In the genomic region with DNA sequence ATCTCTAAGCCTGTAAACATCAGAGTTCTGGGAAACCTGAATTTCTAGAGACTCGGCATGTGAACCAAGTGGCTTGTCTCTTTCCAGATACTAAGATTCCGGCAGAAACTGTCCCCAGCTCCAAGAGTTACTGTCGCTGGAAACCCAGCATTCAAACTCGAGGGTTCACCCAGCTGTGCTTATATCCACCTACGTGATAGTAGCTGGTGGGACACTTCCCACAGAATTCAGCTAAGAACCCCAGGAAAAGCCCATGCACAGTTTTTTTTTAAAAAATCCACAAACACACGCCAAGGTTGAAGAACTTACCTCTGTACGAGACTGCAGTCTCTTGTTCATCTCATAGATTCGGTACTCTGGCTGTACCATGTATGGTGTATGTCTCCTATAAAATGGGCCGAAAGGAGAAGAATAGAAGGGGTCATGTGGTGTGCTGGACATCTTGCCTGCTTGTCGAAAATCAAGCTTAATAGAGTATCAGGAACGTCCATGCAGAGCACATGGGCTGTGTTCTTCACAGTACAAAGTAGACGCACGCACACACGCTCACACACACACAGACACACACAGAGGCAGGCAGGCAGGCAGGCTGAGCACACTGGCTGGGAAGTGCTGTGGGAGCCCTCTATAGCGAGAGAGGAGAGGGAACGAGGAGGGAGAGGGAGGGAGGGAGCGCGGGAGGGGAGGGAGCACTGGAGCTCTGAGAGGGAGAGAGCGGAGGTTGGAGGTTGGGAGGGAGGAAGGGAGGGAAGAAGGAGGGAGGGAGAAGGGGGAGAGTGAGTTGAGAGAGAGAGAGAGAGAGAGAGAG, we compare ENCODE assay signal across 7 mouse cellular contexts. TPM values are rescaled to one million over a fixed set of nuclear protein-coding genes. Genes with fewer than 3 reads are reported as not detected.
A peak's percentile ranks its signal among the peaks of the same experiment; 100 is the strongest.
DNase-seq lines count a peak whose midpoint lies in the region; ATAC-seq and TF ChIP-seq lines count a peak whose summit lies in the region.

A gene (minus strand): TSS at position 628 of the 808 bp plus-strand sequence.

- H3K9ac ChIP-seq in forebrain, embryonic 16.5 days (replicated peaks; ENCODE audit: low read depth, low read length) = peak within 1 kb of the TSS; percentile 55
- peak within 1 kb of the TSS; percentile 57 for H3K9ac ChIP-seq in heart, postnatal 0 days (replicated peaks; ENCODE audit: low read depth, low read length)
- peak within 1 kb of the TSS; percentile 44; the same call in 1 of the 2 replicates for H3K9ac ChIP-seq in liver, embryonic 11.5 days (ENCODE audit: low read depth, low read length)
- peak within 1 kb of the TSS; percentile 33 for H3K9ac ChIP-seq in neural tube, embryonic 11.5 days (ENCODE audit: low read length)

- WGBS in forebrain, embryonic 16.5 days = 4% methylated on average over 19 of the region's 19 CpGs
- WGBS in heart, postnatal 0 days = 2% methylated on average over 19 of the region's 19 CpGs
- 1% methylated on average over 19 of the region's 19 CpGs for WGBS in liver, embryonic 11.5 days
- under 1% methylated on average over 15 of the region's 19 CpGs for WGBS in neural tube, embryonic 11.5 days

- peak within 1 kb of the TSS; percentile 71 for H3K4me2 ChIP-seq in forebrain, embryonic 16.5 days (ENCODE audit: low read length)
- H3K4me2 ChIP-seq in heart, postnatal 0 days (ENCODE audit: low read depth, low read length) = peak within 1 kb of the TSS; percentile 60
- peak within 1 kb of the TSS; percentile 65 for H3K4me2 ChIP-seq in liver, embryonic 11.5 days
- H3K4me2 ChIP-seq in neural tube, embryonic 11.5 days (ENCODE audit: low read depth) = peak within 1 kb of the TSS; percentile 50

- peaks cover 20% of the 10 kb centered on the region for H3K4me1 ChIP-seq in forebrain, embryonic 16.5 days (replicated peaks; ENCODE audit: control insufficient read depth, insufficient read depth, low read length)
- no peaks in the 10 kb centered on the region for H3K4me1 ChIP-seq in heart, postnatal 0 days (ENCODE audit: control insufficient read depth, insufficient read depth)
- no peaks in the 10 kb centered on the region for H3K4me1 ChIP-seq in liver, embryonic 11.5 days (replicated peaks; ENCODE audit: control insufficient read depth, insufficient read depth, low read length)
- peaks cover 5% of the 10 kb centered on the region; the same call in 1 of the 2 replicates for H3K4me1 ChIP-seq in neural tube, embryonic 11.5 days (ENCODE audit: control insufficient read depth, insufficient read depth, low read length)

- peak within 1 kb of the TSS; percentile 48 for H3K4me3 ChIP-seq in forebrain, embryonic 16.5 days (replicated peaks; ENCODE audit: low read length)
- H3K4me3 ChIP-seq in heart, postnatal 0 days (ENCODE audit: low read depth, low read length) = peak within 1 kb of the TSS; percentile 49
- peak within 1 kb of the TSS; percentile 39 for H3K4me3 ChIP-seq in liver, embryonic 11.5 days (ENCODE audit: low read depth, low read length)
- H3K4me3 ChIP-seq in neural tube, embryonic 11.5 days (ENCODE audit: low read depth, low read length) = peak within 1 kb of the TSS; percentile 32

- no peak for TF ChIP-seq EP300 in heart, postnatal 0 days (IDR thresholded peaks at IDR 0.05; ENCODE audit: low read depth)

- no peaks in the 10 kb centered on the region for H3K27me3 ChIP-seq in forebrain, embryonic 16.5 days (replicated peaks; ENCODE audit: control insufficient read depth, insufficient read depth, low read length)
- no peaks in the 10 kb centered on the region for H3K27me3 ChIP-seq in heart, postnatal 0 days (ENCODE audit: control insufficient read depth, insufficient read depth, low read length)
- H3K27me3 ChIP-seq in liver, embryonic 11.5 days (replicated peaks; ENCODE audit: control insufficient read depth, insufficient read depth, low read length) = no peaks in the 10 kb centered on the region
- H3K27me3 ChIP-seq in neural tube, embryonic 11.5 days (ENCODE audit: control insufficient read depth, insufficient read depth, low read length) = no peaks in the 10 kb centered on the region

- peak; percentile 19 to 55 for DNase-seq in cerebellum, postnatal 25 days
- DNase-seq in heart, postnatal 0 days (ENCODE audit: low spot score) = peak; percentile 27
- DNase-seq in kidney, postnatal 36 days = peak; percentile 59 to 68
- peak; percentile 41 for DNase-seq in liver, embryonic 11.5 days (ENCODE audit: low spot score)
- DNase-seq in neural tube, embryonic 11.5 days (ENCODE audit: low spot score) = peak; percentile 73
- peak; percentile 30 for DNase-seq in testis, postnatal 14 days (ENCODE audit: low spot score)

- TF ChIP-seq CTCF in heart, postnatal 0 days (IDR thresholded peaks at IDR 0.05; ENCODE audit: low read depth) = no peak

- no peaks in the 10 kb centered on the region for H3K36me3 ChIP-seq in forebrain, embryonic 16.5 days (ENCODE audit: control insufficient read depth, insufficient read depth)
- H3K36me3 ChIP-seq in heart, postnatal 0 days (replicated peaks; ENCODE audit: control insufficient read depth, insufficient read depth, low read length) = no peaks in the 10 kb centered on the region
- no peaks in the 10 kb centered on the region for H3K36me3 ChIP-seq in liver, embryonic 11.5 days (ENCODE audit: control insufficient read depth, insufficient read depth, low read length)
- H3K36me3 ChIP-seq in neural tube, embryonic 11.5 days (ENCODE audit: control insufficient read depth, insufficient read depth, low read length) = no peaks in the 10 kb centered on the region

- no peaks in the 10 kb centered on the region for H3K9me3 ChIP-seq in forebrain, embryonic 16.5 days (ENCODE audit: control insufficient read depth, low read length)
- no peaks in the 10 kb centered on the region for H3K9me3 ChIP-seq in heart, postnatal 0 days (replicated peaks; ENCODE audit: control insufficient read depth, low read length)
- H3K9me3 ChIP-seq in liver, embryonic 11.5 days (ENCODE audit: control insufficient read depth, low read length) = no peaks in the 10 kb centered on the region
- no peaks in the 10 kb centered on the region for H3K9me3 ChIP-seq in neural tube, embryonic 11.5 days (ENCODE audit: control insufficient read depth, low read length)

- peak within 1 kb of the TSS; percentile 21; the same call in 1 of the 2 replicates for H3K27ac ChIP-seq in forebrain, embryonic 16.5 days (ENCODE audit: low read length)
- peak within 1 kb of the TSS; percentile 54 for H3K27ac ChIP-seq in heart, postnatal 0 days (ENCODE audit: low read depth)
- no peak within 1 kb of the TSS for H3K27ac ChIP-seq in liver, embryonic 11.5 days (ENCODE audit: low read depth, low read length)
- no peak within 1 kb of the TSS for H3K27ac ChIP-seq in neural tube, embryonic 11.5 days (ENCODE audit: low read depth, low read length)

- ATAC-seq in forebrain, embryonic 16.5 days = peak; percentile 98
- ATAC-seq in heart, postnatal 0 days (ENCODE audit: insufficient read depth, low read depth) = peak; percentile 71
- ATAC-seq in liver, embryonic 11.5 days (replicated peaks; ENCODE audit: low FRiP score) = peak; percentile 63
- peak; percentile 89 for ATAC-seq in neural tube, embryonic 11.5 days (ENCODE audit: insufficient read depth, low FRiP score, low TSS enrichment)

RNA-seq across cellular contexts. Expression of the gene that starts here (rescaled TPM):
- 85.8 and 86.5 TPM in 2 replicates for polyA plus RNA-seq in forebrain, embryonic 16.5 days (2015; fragmentation: Nextera tagmentation; extraction: Ambion mirVana)
- total RNA-seq in heart, postnatal 0 days (2014; rRNA removed; ENCODE audit: low replicate concordance) = 8.0 and 17.1 TPM in 2 replicates
- polyA plus RNA-seq in heart, postnatal 0 days (2015; fragmentation: Nextera tagmentation; extraction: Ambion mirVana) = 10.6 and 10.8 TPM in 2 replicates
- 12.6 and 13.1 TPM in 2 replicates for polyA plus RNA-seq in liver, embryonic 11.5 days (2014; fragmentation: Nextera tagmentation; extraction: Ambion mirVana)
- polyA plus RNA-seq in neural tube, embryonic 11.5 days (2014; fragmentation: Nextera tagmentation; extraction: Ambion mirVana) = 24.9 and 26.5 TPM in 2 replicates

Comparison
In these comparisons a context has a peak if more than half of its experiments do, and no peak if none do; other contexts are left out.
1. H3K27ac ChIP-seq: peak in forebrain, embryonic 16.5 days (single experiment) and heart, postnatal 0 days (single experiment); none in liver, embryonic 11.5 days (single experiment) and neural tube, embryonic 11.5 days (single experiment).
2. Peak in every context shown above with its lines, with median percentiles within 50 percentile points of each other: DNase-seq, ATAC-seq, H3K4me2 ChIP-seq, H3K4me3 ChIP-seq and H3K9ac ChIP-seq.